Mouse (Mus musculus): ENCODE measurements around the gene Stat1.

- TF ChIP-seq POLR2AphosphoS5 (IDR thresholded peaks at IDR 0.05; ENCODE audit: insufficient replicate concordance, low read depth, low read length): no peak
- no peak for TF ChIP-seq GATA2 (IDR thresholded peaks at IDR 0.05; ENCODE audit: borderline replicate concordance, low read depth, low read length)
- no peak for TF ChIP-seq CTCF (IDR thresholded peaks at IDR 0.05; ENCODE audit: low read depth, low read length)
Measured at GRCm38 (mm10) chr1:52107206-52107605, 12.0 kb upstream of the Stat1 start.

Data from G1E (cell line).